Mouse (Mus musculus): ENCODE results near the gene Cyp2d22. TPM values are rescaled to one million over a fixed set of nuclear protein-coding genes. Genes with fewer than 3 reads are reported as not detected.

Cyp2d22 gene
- polyA plus RNA-seq, 1 experiment from 2014 or later = not detected

DNA sequence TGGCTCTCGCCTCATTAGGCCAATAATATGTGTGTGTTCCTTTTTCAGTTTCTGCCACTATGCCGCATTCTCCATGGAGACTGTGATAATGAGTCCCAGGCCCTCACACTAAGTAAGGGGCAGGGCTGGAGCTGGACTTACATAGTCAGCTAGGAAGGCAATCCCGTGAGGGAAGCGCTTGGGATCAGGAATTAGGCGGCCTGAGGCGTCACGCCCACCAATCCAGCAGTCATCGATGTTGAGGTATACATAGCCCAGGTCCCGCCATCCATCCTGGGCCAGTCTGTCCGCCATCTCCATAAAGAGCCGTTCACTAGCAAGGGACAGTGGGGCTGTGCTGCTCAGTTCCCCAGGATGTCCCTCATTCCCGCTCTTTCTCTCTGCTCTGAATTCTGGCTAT, 43.4 kb downstream of the Cyp2d22 start:
- Histone ChIP-seq H3K4me3 (ENCODE audit: inconsistent target) (no peak overlapping the region), H3K27ac (no peak overlapping the region), H3K79me2 (ENCODE audit: inconsistent target) (peaks cover 24% of the 10 kb centered on the region), H3K36me3 (ENCODE audit: inconsistent target) (peaks cover 43% of the 10 kb centered on the region)
- WGBS (ENCODE audit: missing documents) = 89% methylated on average over 11 of the region's 12 CpGs

GRCm38 (mm10) chr15:82335194-82335593, 44.9 kb downstream of the Cyp2d22 start:
- Histone ChIP-seq H3K27ac (no peak overlapping the region), H3K36me3 (ENCODE audit: inconsistent target) (peaks cover 57% of the 10 kb centered on the region), H3K79me2 (ENCODE audit: inconsistent target) (peaks cover 24% of the 10 kb centered on the region), H3K4me3 (ENCODE audit: inconsistent target) (no peak overlapping the region)
- 100% methylated on average over 3 of the region's 4 CpGs for WGBS (ENCODE audit: missing documents)

GRCm38 (mm10) chr15:82325382-82325781, 54.7 kb downstream of the Cyp2d22 start:
- Histone ChIP-seq H3K27ac (no peak overlapping the region), H3K4me3 (ENCODE audit: inconsistent target) (no peak overlapping the region), H3K79me2 (ENCODE audit: inconsistent target) (no peaks in the 10 kb centered on the region), H3K36me3 (ENCODE audit: inconsistent target) (peaks cover 16% of the 10 kb centered on the region; the same call in 1 of the 2 replicates)
- WGBS (ENCODE audit: missing documents) = 50% methylated on average over 2 of the region's 2 CpGs

GRCm38 (mm10) chr15:82322195-82322594, 57.9 kb downstream of the Cyp2d22 start:
- H3K79me2 ChIP-seq (ENCODE audit: inconsistent target) = no peaks in the 10 kb centered on the region
- WGBS (ENCODE audit: missing documents) = 96% methylated on average over 6 of the region's 8 CpGs
- H3K27ac ChIP-seq = no peak overlapping the region
- H3K36me3 ChIP-seq (ENCODE audit: inconsistent target) = no peaks in the 10 kb centered on the region
- H3K4me3 ChIP-seq (ENCODE audit: inconsistent target) = no peak overlapping the region

Other genes starting within 250 kb of the Cyp2d22 start
- gene Srebf2, start 233.1 kb downstream of the Cyp2d22 start, polyA plus RNA-seq (2018) = 41.2 to 100 TPM (median 69.4 TPM) in 3 replicates
- gene Shisa8, start 167.4 kb downstream of the Cyp2d22 start, polyA plus RNA-seq (2018) = not detected in 3 replicates
- gene Tnfrsf13c, start 155.9 kb downstream of the Cyp2d22 start, polyA plus RNA-seq (2018) = 0.09 TPM in 1 of 3 replicates, not detected in the others
- gene Cenpm, start 135.5 kb downstream of the Cyp2d22 start, polyA plus RNA-seq (2018) = 0.32 to 3.8 TPM (median 0.76 TPM) in 3 replicates
- not detected in 3 replicates for gene 1500009C09Rik, start 127.9 kb downstream of the Cyp2d22 start, polyA plus RNA-seq (2018)
- gene Sept3, start 105.4 kb downstream of the Cyp2d22 start, polyA plus RNA-seq (2018) = 0.17 TPM in 1 of 3 replicates, not detected in the others
- gene Wbp2nl, start 81.3 kb downstream of the Cyp2d22 start, polyA plus RNA-seq (2018) = not detected in 3 replicates
- gene Naga, start 41.3 kb downstream of the Cyp2d22 start, polyA plus RNA-seq (2018) = 77.0 to 153 TPM (median 125 TPM) in 3 replicates
- gene Pheta2, start 41.3 kb downstream of the Cyp2d22 start, polyA plus RNA-seq (2018) = 0.70 to 1.6 TPM (median 1.00 TPM) in 3 replicates
- 151 to 223 TPM (median 166 TPM) in 3 replicates for gene Smdt1, start 41.3 kb downstream of the Cyp2d22 start, polyA plus RNA-seq (2018)
- gene Ndufa6, start 25.9 kb downstream of the Cyp2d22 start, polyA plus RNA-seq (2018) = 111 to 200 TPM (median 159 TPM) in 3 replicates
- gene Cyp2d11, start 13.8 kb upstream of the Cyp2d22 start, polyA plus RNA-seq (2018) = not detected in 3 replicates
- not detected in 3 replicates for gene Cyp2d10, start 26.9 kb upstream of the Cyp2d22 start, polyA plus RNA-seq (2018)
- gene Cyp2d9, start 53.2 kb upstream of the Cyp2d22 start, polyA plus RNA-seq (2018) = not detected in 3 replicates
- not detected in 3 replicates for gene Cyp2d12, start 174.8 kb upstream of the Cyp2d22 start, polyA plus RNA-seq (2018)
- gene Cyp2d34, start 240.7 kb upstream of the Cyp2d22 start, polyA plus RNA-seq (2018) = not detected in 3 replicates

All from macrophage (primary cell).